ENCODE assay signal across 19 mouse cellular contexts in the genomic region with DNA sequence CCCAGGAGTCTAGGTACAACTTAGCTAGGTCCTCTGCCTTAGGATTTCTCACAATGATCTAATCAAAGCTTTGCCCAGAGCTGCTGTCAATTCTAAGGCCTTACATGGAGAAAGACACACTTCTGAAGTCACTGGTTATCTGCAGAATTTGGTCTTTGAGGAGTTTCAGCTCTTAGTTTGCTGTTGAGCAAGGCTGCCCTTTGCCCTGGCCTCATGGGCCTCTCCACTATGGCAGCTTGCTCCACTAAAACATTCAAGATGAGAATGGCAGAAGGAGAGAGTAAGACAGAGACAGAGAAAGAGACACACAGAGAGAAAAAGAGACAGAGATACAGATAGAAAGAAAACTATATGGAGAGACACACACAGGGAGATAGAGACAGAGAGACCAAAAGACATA.
A peak's percentile ranks its signal among the peaks of the same experiment; 100 is the strongest.
DNase-seq lines count a peak whose midpoint lies in the region; ATAC-seq and TF ChIP-seq lines count a peak whose summit lies in the region.
"Had no signal": no experiment of that assay in that cellular context is flagged by ENCODE, and none has a peak within 500 bp of the region (broad histone marks: within the 10 kb centered on the region; RNA-seq: fewer than 3 reads in every experiment).

No protein-coding gene starts in this region.

- H3K4me1 ChIP-seq in forebrain, embryonic 12.5 days = peaks cover 20% of the 10 kb centered on the region
- H3K4me1 ChIP-seq in forebrain, embryonic 16.5 days (replicated peaks; ENCODE audit: control insufficient read depth, insufficient read depth, low read length) = peaks cover 13% of the 10 kb centered on the region
- H3K4me1 ChIP-seq in kidney, embryonic 15.5 days = peaks cover 23% of the 10 kb centered on the region; the same call in 1 of the 2 replicates
- peaks cover 15% of the 10 kb centered on the region; the same call in 1 of the 2 replicates for H3K4me1 ChIP-seq in kidney, embryonic 16.5 days (ENCODE audit: insufficient read depth, low read length)
- H3K4me1 ChIP-seq in embryonic facial prominence, embryonic 15.5 days = peaks cover 65% of the 10 kb centered on the region
- H3K4me1 ChIP-seq in limb, embryonic 14.5 days (ENCODE audit: control insufficient read depth, insufficient read depth, low read length) = peaks cover 58% of the 10 kb centered on the region
- 0 out of 2 replicates have a peak, but pooled peaks cover 3% of the 10 kb centered on the region for H3K4me1 ChIP-seq in neural tube, embryonic 15.5 days

- no peak overlapping the region for H3K4me3 ChIP-seq in forebrain, embryonic 12.5 days (replicated peaks)
- H3K4me3 ChIP-seq in forebrain, embryonic 16.5 days (replicated peaks; ENCODE audit: low read length) = no peak overlapping the region
- H3K4me3 ChIP-seq in kidney, embryonic 15.5 days (replicated peaks) = no peak overlapping the region
- no peak overlapping the region for H3K4me3 ChIP-seq in kidney, embryonic 16.5 days (ENCODE audit: low read length)
- H3K4me3 ChIP-seq in embryonic facial prominence, embryonic 15.5 days (replicated peaks) = no peak overlapping the region
- no peak overlapping the region for H3K4me3 ChIP-seq in limb, embryonic 14.5 days (replicated peaks; ENCODE audit: low read length)
- no peak overlapping the region for H3K4me3 ChIP-seq in neural tube, embryonic 15.5 days (replicated peaks)

- no peaks in the 10 kb centered on the region for H3K36me3 ChIP-seq in forebrain, embryonic 12.5 days (replicated peaks)
- H3K36me3 ChIP-seq in forebrain, embryonic 16.5 days (ENCODE audit: control insufficient read depth, insufficient read depth) = no peaks in the 10 kb centered on the region
- H3K36me3 ChIP-seq in kidney, embryonic 15.5 days = no peaks in the 10 kb centered on the region
- no peaks in the 10 kb centered on the region for H3K36me3 ChIP-seq in kidney, embryonic 16.5 days (ENCODE audit: insufficient read depth, low read length)
- no peaks in the 10 kb centered on the region for H3K36me3 ChIP-seq in embryonic facial prominence, embryonic 15.5 days
- no peaks in the 10 kb centered on the region for H3K36me3 ChIP-seq in limb, embryonic 14.5 days (ENCODE audit: control insufficient read depth, insufficient read depth, low read length)
- H3K36me3 ChIP-seq in neural tube, embryonic 15.5 days = no peaks in the 10 kb centered on the region

- H3K9me3 ChIP-seq in forebrain, embryonic 12.5 days = no peaks in the 10 kb centered on the region
- H3K9me3 ChIP-seq in forebrain, embryonic 16.5 days (ENCODE audit: control insufficient read depth, low read length) = no peaks in the 10 kb centered on the region
- no peaks in the 10 kb centered on the region for H3K9me3 ChIP-seq in kidney, embryonic 15.5 days (replicated peaks)
- H3K9me3 ChIP-seq in kidney, embryonic 16.5 days (ENCODE audit: low read length) = no peaks in the 10 kb centered on the region
- no peaks in the 10 kb centered on the region for H3K9me3 ChIP-seq in embryonic facial prominence, embryonic 15.5 days (replicated peaks)
- H3K9me3 ChIP-seq in limb, embryonic 14.5 days (ENCODE audit: control insufficient read depth, low read length) = no peaks in the 10 kb centered on the region
- no peaks in the 10 kb centered on the region for H3K9me3 ChIP-seq in neural tube, embryonic 15.5 days (replicated peaks)

- H3K27ac ChIP-seq in forebrain, embryonic 12.5 days = 0 out of 2 replicates have a peak overlapping the region, but pooled peaks have one; percentile 33
- H3K27ac ChIP-seq in forebrain, embryonic 16.5 days (ENCODE audit: low read length) = no peak overlapping the region
- H3K27ac ChIP-seq in kidney, embryonic 15.5 days = 0 out of 2 replicates have a peak overlapping the region, but pooled peaks have one; percentile 55
- H3K27ac ChIP-seq in kidney, embryonic 16.5 days (ENCODE audit: low read length) = no peak overlapping the region
- peak overlapping the region; percentile 87 for H3K27ac ChIP-seq in embryonic facial prominence, embryonic 15.5 days (replicated peaks)
- peak overlapping the region; percentile 89 for H3K27ac ChIP-seq in limb, embryonic 14.5 days (replicated peaks; ENCODE audit: low read depth, low read length)
- no peak overlapping the region for H3K27ac ChIP-seq in neural tube, embryonic 15.5 days (replicated peaks)
- H3K27ac ChIP-seq: liver, embryonic 14.5 days had no signal

- H3K4me2 ChIP-seq in forebrain, embryonic 12.5 days = no peak overlapping the region
- no peak overlapping the region for H3K4me2 ChIP-seq in forebrain, embryonic 16.5 days (ENCODE audit: low read length)
- no peak overlapping the region for H3K4me2 ChIP-seq in kidney, embryonic 15.5 days
- no peak overlapping the region for H3K4me2 ChIP-seq in kidney, embryonic 16.5 days (replicated peaks; ENCODE audit: low read depth, low read length)
- H3K4me2 ChIP-seq in embryonic facial prominence, embryonic 15.5 days (replicated peaks) = no peak overlapping the region
- H3K4me2 ChIP-seq in limb, embryonic 14.5 days (replicated peaks; ENCODE audit: low read depth, low read length, severe bottlenecking) = no peak overlapping the region
- H3K4me2 ChIP-seq in neural tube, embryonic 15.5 days = no peak overlapping the region

- no peak for TF ChIP-seq POLR2A in limb, embryonic 14.5 days (IDR thresholded peaks at IDR 0.05; ENCODE audit: borderline replicate concordance, extremely low read depth, insufficient read depth, insufficient read length)

- ATAC-seq in forebrain, embryonic 12.5 days (ENCODE audit: low FRiP score) = no peak
- ATAC-seq in forebrain, embryonic 16.5 days = no peak
- no peak for ATAC-seq in kidney, embryonic 15.5 days (replicated peaks; ENCODE audit: low FRiP score)
- ATAC-seq in kidney, embryonic 16.5 days (ENCODE audit: low FRiP score, low TSS enrichment) = no peak
- no peak for ATAC-seq in embryonic facial prominence, embryonic 15.5 days (ENCODE audit: insufficient number of reproducible peaks, low FRiP score, low TSS enrichment, low read depth)
- ATAC-seq in limb, embryonic 14.5 days (ENCODE audit: low FRiP score, low read depth) = no peak
- no peak for ATAC-seq in neural tube, embryonic 15.5 days (ENCODE audit: low FRiP score)
- ATAC-seq: hindbrain, embryonic 16.5 days had no signal

- H3K9ac ChIP-seq in forebrain, embryonic 12.5 days = no peak overlapping the region
- H3K9ac ChIP-seq in forebrain, embryonic 16.5 days (replicated peaks; ENCODE audit: low read depth, low read length) = no peak overlapping the region
- no peak overlapping the region for H3K9ac ChIP-seq in kidney, embryonic 15.5 days
- H3K9ac ChIP-seq in kidney, embryonic 16.5 days (replicated peaks; ENCODE audit: low read length) = no peak overlapping the region
- H3K9ac ChIP-seq in embryonic facial prominence, embryonic 15.5 days = no peak overlapping the region
- no peak overlapping the region for H3K9ac ChIP-seq in limb, embryonic 14.5 days (ENCODE audit: low read depth, low read length, severe bottlenecking)
- H3K9ac ChIP-seq in neural tube, embryonic 15.5 days (replicated peaks) = no peak overlapping the region
- H3K9ac ChIP-seq: liver, embryonic 14.5 days had no signal

- H3K27me3 ChIP-seq in forebrain, embryonic 12.5 days = peaks cover 55% of the 10 kb centered on the region
- no peaks in the 10 kb centered on the region for H3K27me3 ChIP-seq in forebrain, embryonic 16.5 days (replicated peaks; ENCODE audit: control insufficient read depth, insufficient read depth, low read length)
- H3K27me3 ChIP-seq in kidney, embryonic 15.5 days = no peaks in the 10 kb centered on the region
- H3K27me3 ChIP-seq in kidney, embryonic 16.5 days (ENCODE audit: insufficient read depth, low read length) = no peaks in the 10 kb centered on the region
- H3K27me3 ChIP-seq in embryonic facial prominence, embryonic 15.5 days = no peaks in the 10 kb centered on the region
- no peaks in the 10 kb centered on the region for H3K27me3 ChIP-seq in limb, embryonic 14.5 days (ENCODE audit: control insufficient read depth, insufficient read depth, low read length)
- H3K27me3 ChIP-seq in neural tube, embryonic 15.5 days (replicated peaks) = peaks cover 14% of the 10 kb centered on the region; the same call in 1 of the 2 replicates

- no peak for DNase-seq in limb, embryonic 14.5 days (ENCODE audit: low spot score)
- no peak for DNase-seq in spleen, postnatal 14 days (ENCODE audit: low spot score in 2 of 2)
- DNase-seq: adrenal gland, adult 2 months; cerebellum, adult 9-11 months; embryo, embryonic 11 days; heart, postnatal 10 days; kidney, adult 8-10 months; kidney, postnatal 4 days; lung, postnatal 14 days; right cerebral cortex, postnatal 4 days; thymus, adult 2 months had no signal

Comparison
In these comparisons a context has a peak if more than half of its experiments do, and no peak if none do; other contexts are left out.
1. H3K27ac ChIP-seq: peak in forebrain, embryonic 12.5 days (single experiment), kidney, embryonic 15.5 days (single experiment), embryonic facial prominence, embryonic 15.5 days (single experiment) and limb, embryonic 14.5 days (single experiment); none in forebrain, embryonic 16.5 days (single experiment), kidney, embryonic 16.5 days (single experiment) and neural tube, embryonic 15.5 days (single experiment).